Mouse (Mus musculus) lung, adult 2 months (tissue): ENCODE data around the gene Scamp3.

Source experiments
- CTCF ChIP-seq: fragments of 200-500 bp; IDR thresholded peaks from 2 replicates; pipeline ENCODE4 v1.5.1; 2011; ENCODE audit warnings: mild to moderate bottlenecking, low read length, control low read depth; ENCODE audit not compliant: insufficient read depth
- POLR2A ChIP-seq: fragments of 200-500 bp; IDR thresholded peaks from 2 replicates; pipeline ENCODE4 v1.6.1; 2011; ENCODE audit warnings: low read depth, mild to moderate bottlenecking, control low read depth, low read length, borderline replicate concordance; ENCODE audit errors: extremely low read depth

GRCm38 (mm10) chr3:89152084-89152835, 25.0 kb upstream of the Scamp3 start:
- TF ChIP-seq CTCF, result no peak
- no peak for TF ChIP-seq POLR2A
